Mouse (Mus musculus): ENCODE results near the gene Degs2. TPM values are rescaled to one million over a fixed set of nuclear protein-coding genes. Genes with fewer than 3 reads are reported as not detected.

The Degs2 gene
- polyA plus RNA-seq, 1 experiment from 2014 or later: 1.8 TPM

DNA sequence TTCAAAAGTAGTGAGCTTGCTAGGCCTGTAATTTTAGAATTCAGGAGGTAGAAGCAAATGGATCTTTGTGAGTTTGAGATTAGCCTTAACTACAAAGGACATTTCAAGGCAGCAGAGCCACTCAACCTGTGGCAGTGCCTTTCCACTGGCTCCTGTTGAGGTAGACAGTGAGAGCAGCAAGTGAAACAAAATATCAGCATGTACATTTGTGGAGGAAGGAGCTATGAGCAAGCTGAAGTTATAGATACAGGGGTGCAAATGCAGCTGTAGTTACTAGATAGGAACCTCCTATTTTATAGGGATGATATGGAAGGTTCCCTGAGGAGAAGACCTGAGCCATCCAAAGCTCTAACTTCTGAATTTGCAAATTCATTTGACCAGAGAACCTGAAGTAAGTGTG is 69.6 kb downstream of the Degs2 start:
- peaks cover 27% of the 10 kb centered on the region for H3K36me3 ChIP-seq
- peaks cover 6% of the 10 kb centered on the region for H3K4me1 ChIP-seq
- no peak for DNase-seq (ENCODE audit: low spot score)
- no peaks in the 10 kb centered on the region for H3K9me3 ChIP-seq (replicated peaks)
- no peaks in the 10 kb centered on the region for H3K27me3 ChIP-seq (ENCODE audit: low read depth, poor library complexity, severe bottlenecking)
- H3K4me3 ChIP-seq: no peak overlapping the region
- H3K27ac ChIP-seq: no peak overlapping the region

DNA sequence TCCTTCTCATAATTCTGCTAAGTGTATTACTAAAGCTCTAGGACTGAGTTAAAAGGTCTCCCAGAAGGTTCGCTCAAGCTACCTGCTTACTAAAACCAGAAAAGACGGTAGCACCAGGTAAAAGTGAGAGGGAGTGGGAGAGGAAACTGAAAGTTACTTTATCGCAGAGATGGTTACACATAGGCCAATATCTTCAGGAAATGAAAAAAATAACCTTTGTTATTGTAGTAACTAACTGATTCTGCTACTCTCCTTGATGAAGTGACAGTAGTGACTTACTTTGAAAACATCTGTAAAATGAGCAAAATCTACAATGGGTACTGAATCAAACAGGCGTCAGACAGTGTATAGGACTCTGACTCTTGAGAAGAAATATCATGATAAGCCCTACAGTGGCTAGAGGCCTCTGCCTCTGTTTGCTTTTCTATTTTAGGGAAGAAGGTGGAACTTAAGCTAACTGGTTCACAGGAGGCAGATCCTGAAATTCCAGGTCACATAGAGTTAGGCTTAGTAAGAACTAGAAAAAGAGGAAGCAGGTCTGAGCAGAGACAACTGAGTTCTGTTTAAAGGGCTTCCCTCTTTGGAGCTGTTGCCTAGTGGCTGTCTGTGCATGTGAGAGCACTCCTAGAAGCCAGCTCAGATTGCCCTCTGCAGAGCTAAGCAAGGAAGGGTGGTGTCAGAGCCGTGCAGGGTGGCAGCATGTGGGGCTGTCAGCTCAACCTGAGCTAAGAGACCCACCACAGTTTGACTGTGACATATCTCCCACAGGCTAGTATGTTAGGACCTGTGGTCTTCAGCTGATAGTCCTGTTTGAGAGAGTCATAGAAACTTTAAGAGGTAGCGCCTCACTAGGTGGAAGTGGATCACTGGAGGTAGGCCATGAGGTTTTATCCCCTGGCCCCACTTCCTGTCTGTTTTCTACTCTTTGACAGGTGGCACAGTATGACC is 71.1 kb downstream of the Degs2 start:
- no peaks in the 10 kb centered on the region for H3K9me3 ChIP-seq (replicated peaks)

DNA sequence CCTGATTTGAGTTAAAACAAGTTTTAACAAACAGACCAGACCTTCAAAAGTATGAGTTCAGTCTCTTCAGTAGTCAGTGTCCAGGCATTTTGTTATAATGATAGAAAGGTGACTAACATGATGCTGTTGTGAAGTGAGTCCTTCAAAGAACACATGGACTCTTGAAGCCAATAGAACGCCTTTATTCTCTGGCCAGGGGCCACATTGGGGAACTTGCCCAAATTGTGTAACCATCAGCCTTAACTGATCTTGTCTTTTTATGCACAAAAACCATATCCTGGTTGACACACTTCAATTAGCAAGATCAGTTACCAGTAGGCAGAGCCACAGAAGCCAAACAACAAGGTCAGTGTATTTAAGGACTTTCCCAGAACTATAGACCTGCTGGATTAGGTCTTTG is 72.6 kb downstream of the Degs2 start:
- 92% methylated on average over 1 of the region's 1 CpGs for WGBS
- no peak for DNase-seq (ENCODE audit: low spot score)

More for the DNA sequence above, 71.1 kb downstream of the Degs2 start:
- no peak for DNase-seq (ENCODE audit: low spot score)
- Histone ChIP-seq H3K27me3 (ENCODE audit: low read depth, poor library complexity, severe bottlenecking) (no peaks in the 10 kb centered on the region), H3K36me3 (peaks cover 20% of the 10 kb centered on the region), H3K27ac (no peak overlapping the region), H3K4me1 (peaks cover 6% of the 10 kb centered on the region), H3K4me3 (no peak overlapping the region)
- WGBS: 91% methylated on average over 6 of the region's 6 CpGs

More for the DNA sequence above, 72.6 kb downstream of the Degs2 start:
- H3K36me3 ChIP-seq: peaks cover 14% of the 10 kb centered on the region
- H3K27me3 ChIP-seq (ENCODE audit: low read depth, poor library complexity, severe bottlenecking): no peaks in the 10 kb centered on the region
- peaks cover 12% of the 10 kb centered on the region for H3K4me1 ChIP-seq
- no peaks in the 10 kb centered on the region for H3K9me3 ChIP-seq (replicated peaks)
- no peak overlapping the region for H3K27ac ChIP-seq
- no peak overlapping the region for H3K4me3 ChIP-seq

MicroRNAs encoded within 50 kb of the gene (microRNA counts, 519-probe panel; counts per million panel counts)
- microRNA mmu-miR-342-3p (5,163 counts per million, percentile 88 among the panel's probes with 10 or more counts), microRNA mmu-miR-342-5p (684 counts per million, percentile 72 among the panel's probes with 10 or more counts)

Small RNA genes within 50 kb of the gene (microRNA-seq; reads per million reads assigned to microRNA genes)
- gene Gm23872 (not detected), gene Mir342 (8,020 reads per million, percentile 94 among the genes with 10 or more reads in this experiment)

Other genes with a start within 250 kb of the Degs2 start
- gene Evl, start 147.6 kb downstream of the Degs2 start, polyA plus RNA-seq (2016; fragmentation: Nextera tagmentation; extraction: Ambion mirVana): 50.3 and 50.7 TPM in 2 replicates
- 16.9 and 19.0 TPM in 2 replicates for gene Yy1, start 90.7 kb upstream of the Degs2 start, polyA plus RNA-seq (2016; fragmentation: Nextera tagmentation; extraction: Ambion mirVana)
- gene Slc25a29, start 133.6 kb upstream of the Degs2 start, polyA plus RNA-seq (2016; fragmentation: Nextera tagmentation; extraction: Ambion mirVana): 12.8 and 13.8 TPM in 2 replicates
- 13.1 and 15.6 TPM in 2 replicates for gene Slc25a47, start 133.7 kb upstream of the Degs2 start, polyA plus RNA-seq (2016; fragmentation: Nextera tagmentation; extraction: Ambion mirVana)
- gene Wdr25, start 191.3 kb upstream of the Degs2 start, polyA plus RNA-seq (2016; fragmentation: Nextera tagmentation; extraction: Ambion mirVana): 11.8 and 12.3 TPM in 2 replicates
- gene Wars, start 191.9 kb upstream of the Degs2 start, polyA plus RNA-seq (2016; fragmentation: Nextera tagmentation; extraction: Ambion mirVana): 138 and 157 TPM in 2 replicates

Measured in limb, embryonic 10.5 days (tissue).